Mouse (Mus musculus) bone marrow, adult 2 months (tissue): ENCODE data around the gene Cxcl13.

ENCODE experiments used
- CTCF ChIP-seq: fragments of 200-500 bp; IDR thresholded peaks from 2 replicates; pipeline ENCODE4 v1.5.1; 2011; ENCODE audit warnings: low read length, control low read depth; ENCODE audit not compliant: control insufficient read depth, insufficient read depth
- POLR2A ChIP-seq: fragments of 200-500 bp; IDR thresholded peaks from 2 replicates; pipeline ENCODE4 v1.6.1; 2011; ENCODE audit warnings: low read depth, mild to moderate bottlenecking, control low read depth, low read length, borderline replicate concordance; ENCODE audit not compliant: control insufficient read depth

DNA sequence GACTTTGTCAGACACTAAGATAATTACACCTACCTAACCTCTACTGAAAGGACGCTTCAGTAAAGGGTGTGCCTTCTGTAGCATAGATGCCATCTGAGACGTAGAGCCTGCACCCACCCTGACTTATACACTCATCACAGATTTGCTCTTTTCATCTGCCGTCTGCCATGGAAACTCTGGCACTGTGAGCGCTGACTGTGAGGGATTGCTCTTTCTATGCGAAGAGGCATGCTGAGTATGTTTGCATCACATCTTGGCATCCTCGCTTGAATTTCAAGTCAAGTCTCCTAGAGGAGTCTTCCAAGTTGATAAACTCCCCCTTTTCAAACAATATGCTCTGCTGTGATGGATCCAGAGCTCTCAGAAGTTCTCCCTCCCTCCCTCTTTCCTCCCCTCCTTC, 32.7 kb upstream of the Cxcl13 start:
- TF ChIP-seq CTCF (no peak), POLR2A (no peak)
